Mouse (Mus musculus): Measurements from ENCODE around the gene Prr15.

- TF ChIP-seq GATA1 (IDR thresholded peaks at IDR 0.05; ENCODE audit: borderline replicate concordance, low read length): no peak
- TF ChIP-seq FLI1 (IDR thresholded peaks at IDR 0.05; ENCODE audit: low read length): no peak
Observed at GRCm38 (mm10) chr6:54326671-54327625, 1.3 kb downstream of the Prr15 start.

All from megakaryocyte, embryonic 14.5 days (primary cell).